Mouse (Mus musculus) hindbrain, embryonic 14.5 days (tissue): Measurements from ENCODE around the gene Csmd2. TPM values are rescaled to one million over a fixed set of nuclear protein-coding genes. Genes with fewer than 3 reads are reported as not detected.

Experiments used
- ATAC-seq: fragments of 200-750 bp; cut with Nextera tagmentation; 2 replicates; pipeline ENCODE4 v1.8.0; 2017; ENCODE audit warnings: moderate number of reproducible peaks, mild to moderate bottlenecking, moderate TSS enrichment, moderate library complexity; ENCODE audit not compliant: low FRiP score
- DNase-seq: peaks from one replicate; pipeline ENCODE4 v3.0.0-alpha.2; 2015; ENCODE audit warnings: low spot score
- H3K27ac ChIP-seq: fragments of 300-500 bp; sonication (generic); 2 replicates; pipeline ENCODE4 v1.5.1; 2014; ENCODE audit warnings: mild to moderate bottlenecking, moderate library complexity
- H3K27me3 ChIP-seq: fragments of 300-500 bp; sonication (generic); 2 replicates; pipeline ENCODE4 v1.6.1; 2014; ENCODE audit warnings: mild to moderate bottlenecking, low read length, mixed read lengths; ENCODE audit not compliant: control insufficient read depth, insufficient read depth
- H3K36me3 ChIP-seq: fragments of 300-500 bp; sonication (generic); replicated peaks from 2 replicates; pipeline ENCODE4 v1.6.1; 2014; ENCODE audit not compliant: control insufficient read depth, insufficient read depth
- H3K4me1 ChIP-seq: fragments of 300-500 bp; sonication (generic); replicated peaks from 2 replicates; pipeline ENCODE4 v1.6.1; 2014; ENCODE audit warnings: antibody characterized with exemption, low read length, mixed read lengths; ENCODE audit not compliant: control insufficient read depth, insufficient read depth
- H3K4me2 ChIP-seq: fragments of 300-500 bp; sonication (generic); replicated peaks from 2 replicates; pipeline ENCODE4 v1.6.1; 2014; ENCODE audit warnings: mild to moderate bottlenecking, moderate library complexity
- H3K4me3 ChIP-seq: fragments of 300-500 bp; sonication (generic); replicated peaks from 2 replicates; pipeline ENCODE4 v1.5.1; 2014; ENCODE audit warnings: mild to moderate bottlenecking, low read length
- H3K9ac ChIP-seq: fragments of 300-500 bp; sonication (generic); 2 replicates; pipeline ENCODE4 v1.6.1; 2014
- H3K9me3 ChIP-seq: fragments of 300-500 bp; sonication (generic); 2 replicates; pipeline ENCODE4 v1.6.1; 2016; ENCODE audit warnings: low read length; ENCODE audit not compliant: control insufficient read depth
- WGBS: fragments of 180-500 bp; shearing (Covaris S2); extraction: QIAGEN DNeasy Blood & Tissue Kit; methylation state at CpG from one replicate; pipeline ENCODE4 v1.1.7; 2014; 5-methylcytosine and 5-hydroxymethylcytosine counted together
- polyA plus RNA-seq: library from polyadenylated mRNA; unstranded; fragments of >200 nt; fragmentation: Nextera tagmentation; extraction: Ambion mirVana; gene quantifications from 2 replicates; pipeline ENCODE4 v1.2.1, GENCODE M21; 2014

The Csmd2 gene
- polyA plus RNA-seq, 1 experiment from 2014 or later: 8.3 TPM

DNA sequence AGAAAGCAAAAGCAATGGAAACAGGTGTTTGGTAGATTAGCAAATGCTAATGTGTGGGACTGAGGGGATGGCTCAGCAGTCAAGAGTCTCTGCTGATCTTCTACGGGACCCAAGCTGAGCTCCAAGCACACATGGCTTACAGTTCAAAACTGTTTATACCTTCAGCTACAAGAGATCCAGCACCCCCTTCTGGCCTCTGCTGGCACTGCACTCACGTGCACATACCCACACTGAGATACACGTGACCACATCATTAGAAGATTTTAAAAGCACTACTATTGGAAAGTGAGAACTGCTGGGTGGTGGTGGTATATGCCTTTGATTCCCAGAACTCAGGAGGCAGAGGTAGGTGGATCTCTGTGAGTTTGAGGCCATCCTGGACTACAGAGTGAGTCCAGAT lies 417.9 kb downstream of the Csmd2 start:
- Histone ChIP-seq H3K27ac (no peak overlapping the region), H3K36me3 (peaks cover 3% of the 10 kb centered on the region; the same call in 1 of the 2 replicates), H3K4me3 (no peak overlapping the region), H3K27me3 (no peaks in the 10 kb centered on the region), H3K9ac (no peak overlapping the region), H3K4me2 (no peak overlapping the region), H3K9me3 (no peaks in the 10 kb centered on the region), H3K4me1 (peaks cover 12% of the 10 kb centered on the region; the same call in 1 of the 2 replicates)
- ATAC-seq (no peak), DNase-seq (no peak)
- WGBS: 85% methylated on average over 3 of the region's 3 CpGs

GRCm38 (mm10) chr4:128407084-128407845 lies 419.6 kb downstream of the Csmd2 start:
- DNase-seq: no peak
- H3K4me3 ChIP-seq: no peak overlapping the region
- WGBS: 46% methylated on average over 9 of the region's 9 CpGs
- no peak overlapping the region for H3K9ac ChIP-seq
- peaks cover 3% of the 10 kb centered on the region; the same call in 1 of the 2 replicates for H3K36me3 ChIP-seq
- H3K9me3 ChIP-seq: no peaks in the 10 kb centered on the region
- ATAC-seq: no peak
- H3K27ac ChIP-seq: peak overlapping the region; percentile 65
- no peak overlapping the region for H3K4me2 ChIP-seq
- H3K27me3 ChIP-seq: no peaks in the 10 kb centered on the region
- peaks cover 12% of the 10 kb centered on the region; the same call in 1 of the 2 replicates for H3K4me1 ChIP-seq

- Histone ChIP-seq H3K4me1 (peaks cover 8% of the 10 kb centered on the region; the same call in 1 of the 2 replicates), H3K27ac (no peak overlapping the region), H3K27me3 (no peaks in the 10 kb centered on the region), H3K4me2 (no peak overlapping the region), H3K9me3 (no peaks in the 10 kb centered on the region), H3K9ac (no peak overlapping the region), H3K36me3 (peaks cover 9% of the 10 kb centered on the region), H3K4me3 (no peak overlapping the region)
- ATAC-seq: no peak; the same call in 1 of the 2 replicates
- DNase-seq: no peak
- 75% methylated on average over 7 of the region's 7 CpGs for WGBS
Measured at GRCm38 (mm10) chr4:128411941-128412630, 424.4 kb downstream of the Csmd2 start.

DNA sequence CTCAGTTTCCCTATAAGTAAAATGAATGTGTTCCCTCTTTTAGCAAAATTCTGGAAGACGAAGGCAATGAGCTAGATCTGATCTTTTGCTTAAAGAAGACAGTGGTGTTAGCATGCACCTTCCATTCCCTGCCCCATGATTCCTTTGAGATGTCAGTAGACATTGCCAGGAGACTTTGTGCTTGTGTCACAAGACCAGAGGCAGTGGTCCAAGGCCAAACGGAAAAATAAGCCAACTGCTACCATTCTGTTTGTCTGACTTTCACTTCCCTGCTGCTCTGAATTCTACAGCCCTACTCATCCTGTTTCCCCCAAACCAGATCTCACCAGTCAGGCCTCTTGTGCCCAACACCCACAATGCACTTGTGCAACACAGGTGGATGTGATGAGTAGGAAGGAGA lies 427.1 kb downstream of the Csmd2 start:
- H3K27ac ChIP-seq: no peak overlapping the region
- no peak for DNase-seq
- no peaks in the 10 kb centered on the region for H3K4me1 ChIP-seq
- ATAC-seq: no peak
- peaks cover 9% of the 10 kb centered on the region for H3K36me3 ChIP-seq
- H3K9me3 ChIP-seq: no peaks in the 10 kb centered on the region
- no peak overlapping the region for H3K4me2 ChIP-seq
- 96% methylated on average over 2 of the region's 2 CpGs for WGBS
- no peaks in the 10 kb centered on the region for H3K27me3 ChIP-seq
- no peak overlapping the region for H3K4me3 ChIP-seq
- no peak overlapping the region for H3K9ac ChIP-seq

GRCm38 (mm10) chr4:128419988-128420617 lies 432.4 kb downstream of the Csmd2 start:
- no peaks in the 10 kb centered on the region for H3K9me3 ChIP-seq
- peaks cover under 1% of the 10 kb centered on the region; the same call in 1 of the 2 replicates for H3K36me3 ChIP-seq
- DNase-seq: no peak
- WGBS: 40% methylated on average over 7 of the region's 7 CpGs
- no peak overlapping the region for H3K27ac ChIP-seq
- no peak overlapping the region for H3K4me3 ChIP-seq
- H3K9ac ChIP-seq: no peak overlapping the region
- no peak overlapping the region for H3K4me2 ChIP-seq
- H3K27me3 ChIP-seq: no peaks in the 10 kb centered on the region
- ATAC-seq: peak; percentile 69; the same call in 1 of the 2 replicates
- H3K4me1 ChIP-seq: peaks cover 5% of the 10 kb centered on the region; the same call in 1 of the 2 replicates

DNA sequence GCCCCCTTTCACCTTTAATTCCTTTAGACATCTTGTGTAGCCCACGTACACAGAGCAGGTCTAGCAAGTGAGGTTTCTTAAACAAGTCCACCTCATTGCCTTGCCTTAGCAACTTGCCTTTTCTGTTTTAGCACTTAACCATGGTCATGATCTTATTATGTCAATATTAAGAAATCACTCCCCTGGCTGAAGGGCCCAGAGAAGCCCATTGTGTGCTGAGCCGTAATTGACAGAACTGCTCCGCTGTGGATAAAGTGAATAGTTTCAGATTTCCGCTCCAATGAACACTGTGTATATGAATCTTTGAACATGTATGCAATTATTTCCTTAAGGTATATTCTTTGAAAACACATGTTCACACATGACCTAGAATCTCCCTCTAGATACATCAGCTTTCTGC lies 434.8 kb downstream of the Csmd2 start:
- DNase-seq: no peak
- H3K9me3 ChIP-seq: no peaks in the 10 kb centered on the region

GRCm38 (mm10) chr4:128425339-128425738 lies 437.7 kb downstream of the Csmd2 start:
- H3K27ac ChIP-seq: no peak overlapping the region
- WGBS: 71% methylated on average over 2 of the region's 2 CpGs
- H3K4me1 ChIP-seq: peaks cover 30% of the 10 kb centered on the region
- H3K27me3 ChIP-seq: no peaks in the 10 kb centered on the region
- H3K4me2 ChIP-seq: no peak overlapping the region
- no peaks in the 10 kb centered on the region for H3K9me3 ChIP-seq
- no peak overlapping the region for H3K9ac ChIP-seq
- no peaks in the 10 kb centered on the region for H3K36me3 ChIP-seq
- no peak overlapping the region for H3K4me3 ChIP-seq
- DNase-seq: no peak
- ATAC-seq: no peak

More for the DNA sequence above, 434.8 kb downstream of the Csmd2 start:
- WGBS: 35% methylated on average over 4 of the region's 4 CpGs
- Histone ChIP-seq H3K36me3 (no peaks in the 10 kb centered on the region), H3K4me3 (no peak overlapping the region), H3K27ac (no peak overlapping the region), H3K27me3 (no peaks in the 10 kb centered on the region), H3K9ac (no peak overlapping the region), H3K4me1 (peaks cover 10% of the 10 kb centered on the region; the same call in 1 of the 2 replicates), H3K4me2 (no peak overlapping the region)
- no peak for ATAC-seq

DNA sequence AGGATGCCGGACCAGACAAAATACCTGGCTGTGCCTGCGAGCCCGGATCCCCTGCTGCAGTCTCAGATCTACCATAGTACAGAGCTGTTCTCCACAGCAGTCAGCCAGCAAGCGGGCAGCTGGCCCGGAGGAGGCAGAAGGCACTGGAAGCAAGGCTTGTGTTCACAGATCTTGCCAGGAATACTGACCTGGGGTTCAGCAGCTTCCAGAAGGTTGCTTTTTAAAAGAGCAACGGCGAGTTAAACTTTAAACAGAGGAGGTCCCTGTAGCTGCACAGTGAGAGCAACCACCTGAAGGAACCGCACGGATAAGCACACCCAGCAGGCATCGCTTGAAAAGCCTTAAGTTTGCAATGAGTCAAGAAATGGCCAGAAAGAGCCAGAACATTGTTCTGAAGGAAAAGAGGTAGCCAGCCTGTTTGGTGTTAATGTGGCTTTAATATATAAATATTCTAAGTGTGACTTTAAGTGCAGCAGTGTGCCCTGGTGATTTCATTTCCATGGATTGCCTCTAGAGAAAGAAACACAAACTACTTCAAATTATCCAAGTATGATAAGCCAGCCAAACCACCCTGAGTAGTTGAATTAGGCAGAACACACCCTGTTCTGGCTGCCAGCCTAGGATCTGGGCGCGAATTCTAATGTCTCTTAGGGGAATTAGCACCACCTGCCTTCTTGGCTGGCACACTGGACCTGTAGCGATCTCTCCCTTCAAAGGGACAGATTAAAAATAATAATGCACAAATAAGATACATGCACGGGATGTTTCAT lies 439.8 kb downstream of the Csmd2 start:
- H3K9ac ChIP-seq: no peak overlapping the region
- peak overlapping the region; percentile 78; the same call in 1 of the 2 replicates for H3K27ac ChIP-seq
- H3K9me3 ChIP-seq: no peaks in the 10 kb centered on the region
- peaks cover 29% of the 10 kb centered on the region for H3K4me1 ChIP-seq
- WGBS: 78% methylated on average over 14 of the region's 14 CpGs
- ATAC-seq: no peak
- DNase-seq: no peak
- H3K4me2 ChIP-seq: no peak overlapping the region
- H3K36me3 ChIP-seq: no peaks in the 10 kb centered on the region
- H3K27me3 ChIP-seq: no peaks in the 10 kb centered on the region
- no peak overlapping the region for H3K4me3 ChIP-seq
